15 mouse cellular contexts compared by ENCODE assay signal in genomic region chr15:91104934-91105333, GRCm38 (mm10). TPM values are rescaled to one million over a fixed set of nuclear protein-coding genes. Genes with fewer than 3 reads are reported as not detected.
DNase-seq lines count a peak whose midpoint lies in the region; ATAC-seq and TF ChIP-seq lines count a peak whose summit lies in the region.
"Had no signal": no experiment of that assay in that cellular context is flagged by ENCODE, and none has a peak within 500 bp of the region (broad histone marks: within the 10 kb centered on the region; RNA-seq: fewer than 3 reads in every experiment).

No protein-coding gene starts in this region.

- H3K4me1 ChIP-seq in hindbrain, embryonic 14.5 days (replicated peaks; ENCODE audit: control insufficient read depth, insufficient read depth, low read length): no peaks in the 10 kb centered on the region
- peaks cover 3% of the 10 kb centered on the region; the same call in 1 of the 2 replicates for H3K4me1 ChIP-seq in hindbrain, embryonic 16.5 days (ENCODE audit: control insufficient read depth, insufficient read depth, low read depth, low read length)
- H3K4me1 ChIP-seq in neural tube, embryonic 12.5 days: 0 out of 2 replicates have a peak, but pooled peaks cover 3% of the 10 kb centered on the region
- H3K4me1 ChIP-seq: embryonic facial prominence, embryonic 13.5 days; liver, embryonic 15.5 days had no signal

- ATAC-seq in hindbrain, embryonic 14.5 days (ENCODE audit: low FRiP score): no peak
- ATAC-seq in hindbrain, embryonic 16.5 days: no peak
- ATAC-seq in neural tube, embryonic 12.5 days (ENCODE audit: low FRiP score, low read depth): peak; percentile 48; the same call in 1 of the 2 replicates

- no peaks in the 10 kb centered on the region for H3K27me3 ChIP-seq in hindbrain, embryonic 14.5 days (ENCODE audit: control insufficient read depth, insufficient read depth, low read length)
- H3K27me3 ChIP-seq in hindbrain, embryonic 16.5 days (replicated peaks; ENCODE audit: control insufficient read depth, insufficient read depth, low read length): no peaks in the 10 kb centered on the region
- no peaks in the 10 kb centered on the region for H3K27me3 ChIP-seq in neural tube, embryonic 12.5 days (replicated peaks)
- no peaks in the 10 kb centered on the region for H3K27me3 ChIP-seq in myocyte (ENCODE audit: control insufficient read depth, insufficient read depth, insufficient read length)
- H3K27me3 ChIP-seq: embryonic facial prominence, embryonic 13.5 days; liver, embryonic 15.5 days; neural tube, embryonic 13.5 days had no signal

- H3K4me2 ChIP-seq in hindbrain, embryonic 14.5 days (replicated peaks): no peak overlapping the region
- H3K4me2 ChIP-seq in hindbrain, embryonic 16.5 days (ENCODE audit: low read length): no peak overlapping the region
- H3K4me2 ChIP-seq in neural tube, embryonic 12.5 days (replicated peaks): no peak overlapping the region
- H3K4me2 ChIP-seq in myocyte (ENCODE audit: low read depth): peak overlapping the region; percentile 19
- H3K4me2 ChIP-seq: embryonic facial prominence, embryonic 13.5 days; liver, embryonic 15.5 days; neural tube, embryonic 13.5 days had no signal

- WGBS in hindbrain, embryonic 14.5 days: 39% methylated on average over 3 of the region's 3 CpGs
- 34% methylated on average over 3 of the region's 3 CpGs for WGBS in hindbrain, embryonic 16.5 days
- 34% methylated on average over 3 of the region's 3 CpGs for WGBS in neural tube, embryonic 12.5 days

- no peaks in the 10 kb centered on the region for H3K79me2 ChIP-seq in myocyte (ENCODE audit: control insufficient read depth, insufficient read depth)

- H3K27ac ChIP-seq in hindbrain, embryonic 14.5 days: no peak overlapping the region
- H3K27ac ChIP-seq in hindbrain, embryonic 16.5 days (ENCODE audit: low read depth, low read length): no peak overlapping the region
- no peak overlapping the region for H3K27ac ChIP-seq in neural tube, embryonic 12.5 days
- H3K27ac ChIP-seq in left cerebral cortex, adult 2 months: no peak overlapping the region
- H3K27ac ChIP-seq: embryonic facial prominence, embryonic 13.5 days; liver, embryonic 15.5 days; neural tube, embryonic 13.5 days had no signal

- intact Hi-C loops in left cerebral cortex, adult 2 months (cut with DNase I): no loop called here

- no peak overlapping the region for H3K4me3 ChIP-seq in hindbrain, embryonic 14.5 days (replicated peaks; ENCODE audit: low read length)
- H3K4me3 ChIP-seq in hindbrain, embryonic 16.5 days (ENCODE audit: low read length): no peak overlapping the region
- no peak overlapping the region for H3K4me3 ChIP-seq in neural tube, embryonic 12.5 days
- H3K4me3 ChIP-seq in myocyte: no peak overlapping the region
- no peak overlapping the region for H3K4me3 ChIP-seq in left cerebral cortex, adult 2 months
- H3K4me3 ChIP-seq: embryonic facial prominence, embryonic 13.5 days; liver, embryonic 15.5 days; neural tube, embryonic 13.5 days had no signal

- H3K9ac ChIP-seq in hindbrain, embryonic 14.5 days: no peak overlapping the region
- H3K9ac ChIP-seq in hindbrain, embryonic 16.5 days (ENCODE audit: low read depth, low read length): no peak overlapping the region
- H3K9ac ChIP-seq in neural tube, embryonic 12.5 days: no peak overlapping the region
- H3K9ac ChIP-seq: embryonic facial prominence, embryonic 13.5 days; liver, embryonic 15.5 days; neural tube, embryonic 13.5 days had no signal

- TF ChIP-seq CTCF in left cerebral cortex, adult 2 months (IDR thresholded peaks at IDR 0.05): no peak; the same call in 1 of the 2 replicates

- H3ac ChIP-seq in myocyte (ENCODE audit: control insufficient read depth, insufficient read length): no peak overlapping the region

- DNase-seq in embryo, embryonic 10 days (ENCODE audit: low spot score): peak; percentile 40
- DNase-seq in embryo, embryonic 9.5 days (ENCODE audit: extremely low spot score): no peak
- peak; percentile 46 for DNase-seq in hindbrain, embryonic 14.5 days (ENCODE audit: low spot score)
- DNase-seq in neural tube, embryonic 10.5 days (ENCODE audit: extremely low spot score, low spot score): no peak
- no peak for DNase-seq in left cerebral cortex, adult 2 months (ENCODE audit: extremely low spot score in 1 of 2, low spot score in 2 of 2)
- DNase-seq: adrenal gland, postnatal 25 days; cerebellum, adult 11-12 months; kidney, adult 2 months had no signal

- H3K36me3 ChIP-seq in hindbrain, embryonic 14.5 days (replicated peaks; ENCODE audit: control insufficient read depth, insufficient read depth): no peaks in the 10 kb centered on the region
- H3K36me3 ChIP-seq in hindbrain, embryonic 16.5 days (ENCODE audit: control insufficient read depth, insufficient read depth, low read length): no peaks in the 10 kb centered on the region
- no peaks in the 10 kb centered on the region for H3K36me3 ChIP-seq in neural tube, embryonic 12.5 days
- H3K36me3 ChIP-seq in myocyte (ENCODE audit: control insufficient read depth, insufficient read depth): no peaks in the 10 kb centered on the region
- H3K36me3 ChIP-seq: embryonic facial prominence, embryonic 13.5 days; liver, embryonic 15.5 days; neural tube, embryonic 13.5 days had no signal

- H3K9me3 ChIP-seq in hindbrain, embryonic 14.5 days (ENCODE audit: control insufficient read depth, low read length): peaks cover 5% of the 10 kb centered on the region; the same call in 1 of the 2 replicates
- no peaks in the 10 kb centered on the region for H3K9me3 ChIP-seq in hindbrain, embryonic 16.5 days (ENCODE audit: control insufficient read depth, low read length)
- H3K9me3 ChIP-seq in neural tube, embryonic 12.5 days: no peaks in the 10 kb centered on the region
- H3K9me3 ChIP-seq: embryonic facial prominence, embryonic 13.5 days; liver, embryonic 15.5 days; neural tube, embryonic 13.5 days had no signal

- TF ChIP-seq POLR2A in myocyte (IDR thresholded peaks at IDR 0.05; ENCODE audit: insufficient read length, low read depth): no peak

TF ChIP-seq in myocyte, 11 proteins besides CTCF, POLR2A, EP300 and RAD21:
- no peak for TF ChIP-seq TCF3 (IDR thresholded peaks at IDR 0.05; ENCODE audit: insufficient read length, low read depth)

RNA-seq across cellular contexts. Expression of gene Kif21a, which starts 55.2 kb away (rescaled TPM):
- polyA plus RNA-seq in hindbrain, embryonic 14.5 days (2014; fragmentation: Nextera tagmentation; extraction: Ambion mirVana): 50.6 and 50.8 TPM in 2 replicates
- polyA plus RNA-seq in hindbrain, embryonic 16.5 days (2015; fragmentation: Nextera tagmentation; extraction: Ambion mirVana): 37.9 and 40.4 TPM in 2 replicates
- 37.0 and 37.4 TPM in 2 replicates for polyA plus RNA-seq in neural tube, embryonic 12.5 days (2016; fragmentation: Nextera tagmentation; extraction: Ambion mirVana)
- polyA plus RNA-seq in myocyte (2012; fragmentation: generic; extraction: Trizol): 2.5 TPM
- 100 to 1,000 TPM; 138 to 144 TPM for total RNA-seq in left cerebral cortex, adult 2 months (2021)
- total RNA-seq: megakaryocyte, adult 5-6 weeks had no signal

Comparison
In these comparisons a context has a peak if more than half of its experiments do, and no peak if none do; other contexts are left out.
1. DNase-seq: peak in embryo, embryonic 10 days (single experiment) and hindbrain, embryonic 14.5 days (single experiment); none in embryo, embryonic 9.5 days (single experiment), neural tube, embryonic 10.5 days (single experiment) and left cerebral cortex, adult 2 months (0 of 2).
2. RNA of gene Kif21a, which starts 55.2 kb away (polyA plus RNA-seq): 50.6 to 50.8 TPM in hindbrain, embryonic 14.5 days, 37.9 to 40.4 TPM in hindbrain, embryonic 16.5 days and 37.0 to 37.4 TPM in neural tube, embryonic 12.5 days; 2.5 TPM in myocyte (single experiment); every median in the first group is over 10 times any median in the second.